Mouse (Mus musculus) testis, postnatal 10 days (tissue): ENCODE measurements around the gene Lrrc17.
A peak's percentile ranks its signal among the peaks of the same experiment; 100 is the strongest.
"Not testable (repeated sequence)": the region's sequence is repeated elsewhere in the genome, so short reads cannot be mapped to it uniquely, and the experiment has no call there.

Experiments used
- DNase-seq: peaks from one replicate; pipeline ENCODE4 v3.0.0; 2021; ENCODE audit warnings: low spot score

Lrrc17 gene

DNA sequence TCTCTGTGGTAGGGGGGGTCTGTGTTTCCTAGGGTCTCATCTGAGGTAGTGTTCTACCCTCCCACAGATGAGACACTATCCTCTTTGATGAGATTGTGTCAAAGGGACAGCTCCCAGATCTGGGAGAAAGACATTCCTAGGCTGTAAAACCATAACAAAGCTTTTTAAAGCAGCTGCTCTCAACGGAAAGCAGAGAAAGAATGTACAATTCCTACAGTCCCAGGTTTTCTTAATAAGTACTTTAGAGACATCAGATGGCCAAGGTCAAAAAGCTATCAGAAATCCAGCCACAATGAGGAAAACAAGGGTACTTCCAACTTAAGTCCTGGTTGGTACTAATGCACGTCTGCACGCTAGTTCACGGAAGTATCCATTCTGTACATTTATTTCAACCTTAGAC is 1.1 kb upstream of the Lrrc17 start:
- DNase-seq = no peak

DNA sequence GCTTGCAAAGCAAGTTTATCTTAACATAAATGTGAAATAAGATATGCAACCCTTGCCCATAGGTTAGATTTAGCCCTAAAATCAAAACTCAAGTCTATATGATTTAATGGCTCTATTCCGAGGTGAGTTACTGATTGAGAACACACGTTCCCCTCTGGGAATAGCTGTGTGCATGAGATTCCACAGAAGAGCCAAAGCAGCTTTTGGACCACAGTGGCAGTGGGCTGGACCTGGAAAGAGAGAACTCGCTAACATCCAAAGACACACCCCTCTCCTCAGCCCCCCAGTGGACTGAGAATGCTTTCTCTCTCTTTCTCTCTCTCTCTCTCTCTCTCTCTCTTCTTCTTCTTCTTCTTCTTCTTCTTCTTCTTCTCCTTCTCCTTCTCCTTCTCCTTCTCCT is 1.5 kb downstream of the Lrrc17 start:
- DNase-seq = no peak

DNA sequence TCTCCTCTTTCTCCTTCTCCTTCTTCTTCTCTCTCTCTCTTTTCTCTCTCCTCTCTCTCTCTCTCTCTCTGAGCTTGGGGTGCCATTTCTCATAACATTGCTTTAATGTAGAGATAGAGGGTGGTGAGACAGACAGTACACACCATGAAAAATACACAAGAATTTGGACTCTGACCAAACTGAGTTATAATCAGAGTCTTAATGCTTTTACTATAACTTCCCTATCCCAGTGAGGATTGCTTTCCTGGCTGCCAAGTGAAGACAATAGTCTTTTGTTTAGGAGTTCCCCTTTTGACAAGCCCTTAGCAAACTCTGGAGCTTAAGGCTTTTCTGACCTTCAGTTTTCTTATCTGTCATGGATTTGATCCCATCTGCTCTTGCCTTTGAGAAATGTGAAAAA is 1.9 kb downstream of the Lrrc17 start:
- DNase-seq = no peak

DNA sequence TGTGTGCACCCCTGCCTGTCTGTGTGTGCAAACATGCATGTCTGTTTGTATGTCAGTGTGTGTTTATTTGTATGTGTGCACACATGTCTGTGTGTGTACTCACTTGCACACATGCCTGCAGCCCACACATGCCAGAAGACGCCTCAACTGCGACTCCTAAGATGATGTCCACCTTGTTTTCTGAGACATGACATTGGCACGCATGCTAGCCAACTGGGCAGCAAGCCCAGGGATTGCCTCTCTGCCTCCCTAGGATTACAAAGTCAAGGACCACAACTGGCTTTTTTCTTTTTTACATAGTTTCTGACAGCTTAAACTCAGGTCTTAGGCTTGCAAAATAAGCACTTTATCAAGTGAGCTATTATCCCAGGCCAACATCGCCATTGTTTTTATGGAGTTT is 2.4 kb downstream of the Lrrc17 start:
- DNase-seq = peak; percentile 67

DNA sequence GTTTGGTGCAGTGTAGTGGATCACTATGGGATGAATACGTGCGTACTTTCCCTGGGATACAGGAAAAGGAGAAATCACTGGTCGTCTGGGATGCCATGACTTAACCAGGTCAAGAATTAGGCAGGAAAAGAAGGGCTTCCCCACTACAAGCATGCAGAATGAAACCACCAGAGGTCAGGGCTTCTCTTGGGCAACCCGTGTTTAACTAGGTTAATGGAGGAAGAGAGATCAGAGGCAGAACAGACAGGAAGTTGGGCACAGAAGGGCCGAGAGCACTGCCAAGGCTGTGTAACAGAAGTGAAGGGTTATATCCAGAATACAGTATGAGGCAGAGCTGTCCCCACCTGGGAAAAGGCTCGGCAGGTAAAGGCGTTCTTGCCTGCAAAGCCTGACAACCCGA is 3.6 kb downstream of the Lrrc17 start:
- DNase-seq = no peak

DNA sequence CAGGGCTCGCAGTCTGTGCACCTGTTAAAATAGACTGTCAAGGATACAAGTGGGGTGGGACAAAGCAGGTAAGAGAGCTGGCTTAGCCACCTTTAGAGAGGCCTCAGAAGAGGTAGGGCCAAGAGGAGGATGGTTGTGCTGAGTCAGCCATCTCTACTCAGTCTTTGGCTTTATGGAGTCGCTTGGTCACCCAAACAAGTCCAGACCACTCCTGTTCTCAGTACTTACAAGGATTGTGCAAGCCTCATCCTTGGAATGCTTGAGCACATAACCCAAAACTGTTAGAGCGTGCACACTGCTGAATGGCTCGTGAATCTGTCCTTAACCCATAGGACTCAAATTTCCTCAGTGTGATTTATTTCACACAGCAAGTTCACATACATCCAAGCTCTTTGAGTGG is 10.3 kb downstream of the Lrrc17 start:
- no peak for DNase-seq

DNA sequence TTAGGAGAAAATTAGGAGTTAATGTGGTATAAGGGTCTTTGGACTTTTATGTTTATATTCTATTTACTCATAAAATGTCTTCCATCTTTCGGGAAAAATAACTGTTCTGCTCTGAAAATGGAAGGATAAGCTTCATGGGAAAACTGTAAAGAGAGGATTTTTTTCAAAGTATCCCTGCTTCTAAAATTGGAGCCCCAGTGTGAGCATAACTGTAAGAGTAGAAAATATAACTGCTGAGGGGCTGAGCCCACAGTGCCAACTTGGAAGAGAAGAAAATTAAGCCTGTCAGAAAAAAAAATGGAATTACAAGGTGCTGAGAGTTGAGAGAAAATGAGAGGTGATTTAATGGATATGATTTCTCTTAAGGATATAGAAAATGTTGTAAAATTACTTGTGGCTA is 11.4 kb downstream of the Lrrc17 start:
- DNase-seq = no peak

DNA sequence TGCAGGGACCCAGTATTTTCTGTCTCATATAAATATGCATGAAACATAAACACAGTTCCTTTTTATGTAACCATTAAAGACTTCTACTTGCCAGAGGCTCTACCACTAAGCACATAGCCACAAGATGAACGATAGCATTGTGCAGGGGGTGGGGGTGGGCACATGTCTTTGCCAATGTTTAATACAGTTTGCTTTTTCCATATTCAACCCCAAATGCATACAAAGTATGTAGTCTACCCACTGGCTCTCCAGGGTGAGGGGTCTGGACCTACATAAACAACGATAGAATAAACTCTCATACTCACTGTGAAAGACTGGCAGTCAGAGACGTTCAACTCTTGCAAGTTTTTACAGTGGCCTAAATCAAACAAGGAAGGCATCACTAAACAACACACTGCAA is 13.1 kb downstream of the Lrrc17 start:
- DNase-seq = no peak

DNA sequence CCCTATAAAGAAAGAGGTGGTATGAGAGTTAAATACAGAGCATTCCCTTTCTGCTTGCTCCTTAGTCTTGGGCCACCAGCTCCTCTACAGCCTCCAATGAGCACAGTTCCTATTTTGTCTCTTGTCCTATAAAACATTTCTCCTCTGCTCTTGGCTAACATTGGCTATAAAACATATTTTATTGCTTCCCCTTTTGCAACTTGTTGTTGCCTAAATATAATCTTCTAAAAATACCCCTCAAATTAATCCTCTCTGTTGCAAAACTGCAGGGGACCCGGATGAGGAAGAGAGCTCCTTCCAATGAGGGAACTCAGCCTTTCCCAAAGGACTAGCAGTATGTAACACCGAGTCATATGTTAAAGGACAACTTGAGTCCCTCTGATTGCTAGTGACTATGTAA is 20.6 kb downstream of the Lrrc17 start:
- DNase-seq = no peak

DNA sequence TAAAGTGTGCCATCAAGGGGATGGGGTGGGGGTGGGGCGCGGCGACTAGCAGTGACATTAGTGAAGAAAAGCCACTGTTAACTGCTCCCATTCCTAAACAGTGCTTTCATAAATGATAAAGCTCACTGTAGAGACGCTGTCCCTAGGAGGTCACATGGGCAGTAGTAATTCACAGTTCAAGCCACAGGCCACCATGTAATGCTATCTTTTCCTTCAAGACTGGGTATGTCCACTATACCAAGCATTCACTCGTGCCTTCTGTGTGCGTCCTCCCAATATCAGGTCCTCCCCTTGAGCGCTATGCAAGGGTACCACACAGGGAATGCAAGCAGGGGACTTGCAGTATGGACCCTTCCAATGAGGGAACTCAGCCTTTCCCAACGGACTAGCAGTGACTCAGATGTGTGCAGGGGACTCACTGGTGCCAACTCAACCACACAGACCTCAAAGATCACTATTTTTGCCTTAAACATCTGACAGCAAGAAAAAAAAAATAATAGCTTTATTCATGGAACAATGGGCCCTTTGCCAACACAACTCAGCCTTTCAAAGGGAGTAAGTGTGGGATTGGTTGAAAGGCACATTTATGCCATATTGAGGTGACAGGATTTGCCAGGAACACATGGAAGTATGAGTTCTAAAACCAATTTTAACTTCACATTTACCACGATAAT is 22.2 kb downstream of the Lrrc17 start:
- no peak for DNase-seq

DNA sequence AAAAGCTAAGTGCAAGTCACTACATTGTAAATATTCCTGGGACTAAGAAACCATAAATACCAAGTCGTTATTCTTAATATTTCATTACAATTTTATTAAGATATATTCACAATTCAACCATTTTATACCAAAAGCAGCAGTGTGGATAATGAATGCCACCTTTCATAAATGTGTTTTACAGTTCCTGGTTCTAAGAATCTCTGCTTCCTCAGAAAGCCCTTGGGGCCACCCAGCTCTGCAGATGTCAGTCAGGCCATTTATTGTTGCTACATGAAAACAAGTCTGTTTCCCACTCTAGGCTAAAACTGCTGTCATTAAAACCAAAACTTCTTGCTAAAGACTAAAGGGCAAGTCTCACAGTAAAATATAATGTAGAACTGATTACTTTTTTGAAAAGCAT is 24.4 kb downstream of the Lrrc17 start:
- DNase-seq = no peak

DNA sequence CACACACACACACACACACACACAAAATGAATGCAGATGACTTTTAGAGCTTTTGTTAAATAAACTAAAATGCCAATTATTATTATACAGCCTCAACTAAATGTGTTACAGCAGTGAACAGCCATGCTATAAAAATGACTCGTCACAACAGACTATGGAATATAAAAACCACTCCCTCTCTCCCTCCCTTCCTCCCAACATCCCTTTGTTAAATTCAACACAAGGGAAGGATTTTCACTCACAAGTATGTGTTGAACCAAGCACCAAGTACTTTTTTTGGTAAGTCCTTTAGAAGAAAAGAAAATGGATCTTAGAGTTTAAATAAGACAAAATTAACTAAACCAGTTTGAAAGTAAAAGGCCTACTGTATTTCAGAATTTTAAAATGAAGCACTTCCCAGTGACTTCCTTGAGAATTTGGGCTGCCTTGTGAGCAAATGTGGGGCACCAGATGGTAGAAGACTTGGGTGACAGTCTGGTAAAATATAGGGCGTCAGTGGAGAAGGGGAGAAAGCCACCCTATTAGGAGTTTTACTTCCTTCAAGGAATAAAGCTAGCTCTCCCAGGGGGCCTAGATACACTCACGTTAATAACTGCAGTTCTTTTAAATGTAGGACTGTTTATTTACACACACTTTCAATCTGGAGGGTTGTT is 29.5 kb downstream of the Lrrc17 start:
- no peak for DNase-seq

DNA sequence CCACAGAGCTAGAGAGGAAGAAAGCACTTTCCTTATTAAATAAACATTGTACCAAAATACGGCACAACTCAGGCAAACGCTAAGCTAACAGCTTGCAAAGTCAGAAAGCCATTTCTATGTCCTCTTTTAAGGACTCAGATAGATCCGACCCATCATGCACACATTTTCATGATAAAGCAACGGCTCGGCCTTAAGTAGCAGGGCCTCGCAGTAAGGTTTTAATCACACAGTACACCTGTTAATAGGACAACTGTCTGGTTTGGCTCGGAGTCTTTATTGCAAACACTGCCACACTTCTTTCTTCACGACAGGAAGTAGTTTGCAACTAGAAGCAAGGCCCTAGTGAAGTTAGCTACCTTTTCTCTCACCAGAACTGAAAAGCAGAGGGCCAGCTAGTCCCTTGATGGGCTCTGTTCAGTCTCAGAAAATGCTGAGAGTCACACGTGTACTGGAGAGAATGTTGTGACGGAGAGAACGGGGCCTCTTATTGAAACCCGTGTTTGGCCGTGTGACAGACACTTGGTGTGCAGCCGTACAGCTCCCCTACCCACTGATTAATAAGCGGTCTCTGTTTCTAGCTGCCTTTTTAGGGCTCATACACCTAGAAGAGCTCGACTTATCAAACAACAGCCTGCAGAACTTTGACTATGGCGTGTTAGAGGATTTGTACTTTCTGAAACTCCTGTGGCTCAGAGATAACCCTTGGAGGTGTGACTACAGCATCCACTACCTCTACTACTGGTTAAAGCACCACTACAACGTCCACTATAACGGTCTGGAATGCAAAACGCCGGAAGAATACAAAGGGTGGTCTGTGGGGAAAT is 31.2 kb downstream of the Lrrc17 start:
- DNase-seq = no peak

DNA sequence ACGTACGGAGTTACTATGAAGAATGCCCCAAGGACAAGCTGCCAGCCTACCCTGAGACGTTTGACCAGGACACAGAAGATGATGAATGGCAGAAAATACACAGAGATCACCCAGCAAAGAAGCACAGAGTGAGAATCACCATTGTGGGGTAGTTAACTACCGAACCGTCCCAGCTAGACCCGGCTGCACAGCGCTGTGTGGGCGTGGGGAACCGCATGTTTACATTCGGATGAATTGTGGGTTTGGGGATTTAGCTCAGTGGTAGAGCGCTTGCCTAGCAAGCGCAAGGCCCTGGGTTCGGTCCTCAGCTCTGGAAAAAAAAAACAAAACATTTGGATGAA is 31.8 kb downstream of the Lrrc17 start:
- no peak for DNase-seq

DNA sequence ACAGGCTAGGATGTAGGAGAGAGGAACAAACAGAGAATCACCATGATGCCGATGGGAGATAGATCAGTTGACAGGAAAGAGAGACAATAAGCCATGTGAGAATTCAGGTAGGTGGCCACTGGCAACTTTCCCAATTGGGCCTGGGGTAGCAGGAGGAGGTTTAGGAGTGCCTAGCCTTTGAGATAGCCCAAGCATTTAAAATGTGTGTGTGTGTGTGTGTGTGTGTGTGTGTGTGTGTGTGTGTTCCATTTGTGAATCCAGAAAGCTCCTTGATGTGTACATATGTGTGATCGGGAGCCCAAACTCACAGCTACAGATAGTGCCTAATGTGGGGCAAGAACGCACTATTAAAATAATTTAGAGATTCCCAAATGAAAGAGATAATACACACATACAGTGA is 34.8 kb downstream of the Lrrc17 start:
- DNase-seq = no peak

DNA sequence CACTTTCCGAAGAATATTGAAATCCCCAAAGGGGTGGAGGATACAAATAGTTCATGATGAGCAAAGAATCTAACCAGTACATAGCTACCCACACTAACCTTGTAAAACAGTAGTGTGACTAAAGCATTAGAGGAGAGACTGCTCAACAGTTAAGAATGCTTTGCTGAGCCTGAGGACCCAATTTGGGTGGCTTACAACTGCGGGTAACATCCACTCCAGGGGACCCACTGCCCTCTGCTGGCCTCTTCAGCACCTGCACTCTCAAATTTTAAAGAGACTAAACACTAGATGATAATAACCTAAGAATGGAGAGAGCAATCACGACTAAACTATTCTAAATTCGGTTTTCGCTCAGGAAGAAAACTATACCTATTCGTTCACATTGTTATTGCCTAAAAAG is 43.4 kb downstream of the Lrrc17 start:
- peak; percentile 76 for DNase-seq

DNA sequence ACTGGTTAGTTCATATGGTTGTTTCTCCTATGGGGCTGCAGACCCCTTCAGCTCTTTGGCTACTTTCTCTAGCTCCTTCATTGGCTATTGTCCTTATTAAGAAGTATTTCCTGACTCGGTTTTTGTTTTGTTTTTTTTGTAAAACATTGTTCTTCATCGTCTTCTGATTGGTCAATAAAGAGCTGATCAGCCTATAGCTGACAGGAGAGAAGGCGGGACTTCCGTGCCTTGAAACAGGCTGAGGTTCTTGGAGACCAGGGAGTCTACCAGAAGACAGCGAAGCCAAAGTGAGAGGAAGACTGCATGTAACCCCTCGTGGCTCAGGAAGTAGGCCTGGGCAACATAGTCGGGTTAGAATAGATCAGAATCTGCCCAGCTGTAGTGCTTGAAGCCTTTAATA is 44.3 kb downstream of the Lrrc17 start:
- DNase-seq = no peak

DNA sequence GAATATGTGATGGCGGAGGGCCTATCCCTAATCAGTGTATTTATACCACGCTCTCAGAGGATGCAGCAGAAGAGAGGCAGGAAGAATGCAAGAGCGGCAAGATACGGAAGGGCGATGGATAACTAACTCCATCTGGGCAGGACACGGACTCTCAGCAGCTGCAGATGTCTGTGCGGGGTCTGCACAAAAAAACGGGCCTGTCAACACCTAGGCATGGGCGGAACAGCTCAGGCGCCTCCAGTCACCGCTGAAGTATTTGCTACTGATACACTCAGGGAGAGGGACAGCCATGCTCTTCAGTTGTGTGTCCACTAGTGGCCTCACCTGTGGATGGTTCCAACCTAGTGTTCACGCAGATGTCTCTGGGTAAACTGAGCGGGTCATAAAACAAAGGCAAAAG is 44.9 kb downstream of the Lrrc17 start:
- DNase-seq = no peak

DNA sequence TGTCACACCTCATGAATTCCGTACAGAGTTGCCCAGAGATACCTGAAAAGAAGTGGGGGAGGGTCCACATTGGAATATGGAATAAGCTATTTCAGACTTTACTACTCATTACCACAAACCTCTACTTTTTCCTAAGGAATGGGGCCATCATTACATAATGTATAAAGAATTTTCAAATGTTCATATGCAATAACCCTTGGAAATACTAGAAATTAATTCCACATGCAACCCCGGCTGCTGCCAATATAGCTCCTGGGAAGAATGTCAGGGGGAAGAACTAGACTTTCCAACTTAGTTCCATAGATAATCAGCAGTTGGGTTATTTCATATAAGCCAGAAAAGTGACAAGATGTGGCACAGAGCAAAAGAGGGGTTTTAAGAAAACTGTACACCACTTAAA is 48.7 kb downstream of the Lrrc17 start:
- DNase-seq = no peak

DNA sequence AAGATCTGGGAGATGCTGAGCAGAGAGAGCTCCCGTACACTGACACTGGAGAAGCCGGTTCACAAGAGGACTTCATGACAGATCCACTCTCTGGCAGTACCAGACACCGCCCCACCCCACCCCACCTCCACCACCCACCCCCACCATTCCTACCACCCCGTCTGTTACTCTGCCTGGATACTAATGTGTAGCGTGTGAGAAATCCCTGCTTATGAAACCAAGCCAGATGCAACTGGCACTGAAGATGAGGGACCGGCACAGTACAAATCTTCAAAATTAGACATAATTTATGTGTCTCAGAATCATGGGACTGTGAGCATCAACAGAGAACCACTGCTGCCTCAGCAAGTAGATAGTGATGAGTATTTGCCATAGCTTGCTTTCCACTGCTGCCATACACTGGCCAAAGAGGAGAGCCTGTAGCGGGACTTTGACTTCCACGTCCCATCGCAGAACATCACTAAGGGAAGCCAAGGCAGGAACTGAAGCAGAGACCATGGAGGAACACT is 49.9 kb downstream of the Lrrc17 start:
- no peak for DNase-seq

DNA sequence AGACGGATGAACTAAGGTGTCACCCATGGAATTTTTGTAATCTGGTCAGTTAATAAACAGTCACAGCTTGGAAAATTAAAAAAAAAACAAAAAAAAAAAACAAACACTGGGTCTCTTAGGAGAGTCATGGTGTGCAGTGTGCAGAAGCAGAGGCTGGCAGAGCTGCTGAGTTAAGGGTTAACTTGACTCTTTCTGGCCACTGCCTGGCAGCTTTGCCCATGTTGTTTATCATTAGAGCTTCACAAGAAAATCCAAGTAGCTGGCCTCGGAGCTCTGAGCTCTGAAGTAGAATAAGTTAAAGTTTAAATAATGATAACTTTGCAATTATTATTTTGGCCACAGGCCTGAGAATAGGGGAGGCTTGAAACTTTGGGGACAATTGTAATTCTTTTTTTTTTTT is 56.2 kb downstream of the Lrrc17 start:
- DNase-seq = not testable (repeated sequence)

DNA sequence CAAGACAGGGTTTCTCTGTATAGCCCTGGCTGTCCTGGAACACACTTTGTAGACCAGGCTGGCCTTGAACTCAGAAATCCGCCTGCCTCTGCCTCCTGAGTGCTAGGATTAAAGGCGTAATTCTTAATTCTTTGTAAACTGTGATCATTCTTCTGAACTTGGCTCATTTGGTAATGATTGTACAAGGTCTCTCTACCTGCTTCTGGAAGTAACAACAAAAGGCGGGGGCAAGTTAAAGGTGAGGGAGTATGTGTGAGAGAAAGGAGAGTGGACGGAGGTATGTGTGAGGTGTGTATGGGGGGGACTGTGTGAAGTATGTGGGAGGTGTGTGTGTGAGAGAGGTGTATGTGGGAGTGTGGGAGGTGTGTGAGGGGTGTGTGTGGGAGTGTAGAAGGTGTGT is 56.6 kb downstream of the Lrrc17 start:
- DNase-seq = no peak

DNA sequence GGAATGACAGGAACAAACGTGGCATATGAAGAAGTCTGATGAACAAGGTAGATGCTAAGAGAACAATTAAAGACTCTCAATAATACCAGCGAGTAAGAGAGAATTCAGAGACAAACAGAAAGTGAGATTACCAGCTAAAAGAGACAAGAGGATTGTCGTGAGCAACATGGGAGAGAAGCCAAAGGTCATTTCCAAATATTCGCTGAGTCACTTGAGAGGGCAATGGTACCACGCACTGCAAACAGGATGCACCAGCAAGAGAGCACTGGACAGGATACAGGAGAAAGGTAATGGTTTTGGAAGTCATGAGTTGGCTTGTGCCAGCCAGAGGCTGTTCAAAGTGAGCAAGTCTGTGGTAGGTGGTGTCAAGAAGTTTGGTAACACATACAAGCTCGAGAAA is 62.6 kb downstream of the Lrrc17 start:
- DNase-seq = no peak
